Mouse (Mus musculus) erythroblast, embryonic 14.5 days (primary cell): ENCODE results near the gene Ric1.

Experiments
- GATA1 ChIP-seq: IDR thresholded peaks from 2 replicates; pipeline ENCODE4 v1.6.1; 2012; ENCODE audit warnings: low read length, inconsistent platforms, mixed read lengths
- TAL1 ChIP-seq: IDR thresholded peaks from 3 replicates; pipeline ENCODE4 v1.6.1; 2012; ENCODE audit warnings: low read length, inconsistent platforms, mixed read lengths

GRCm38 (mm10) chr19:29511826-29512225 is 10.3 kb upstream of the Ric1 start:
- TF ChIP-seq GATA1 (no peak), TAL1 (no peak)
